Mouse (Mus musculus) CD4-positive naive resting alpha-beta T cell, adult 76 days (primary cell): ENCODE data around the gene Chst4. TPM values are rescaled to one million over a fixed set of nuclear protein-coding genes. Genes with fewer than 3 reads are reported as not detected.

Experiments used
- total RNA-seq: library from RNA; stranded (reverse); gene quantifications from one replicate; pipeline ENCODE4 v1.2.4, GENCODE M21; 2023

Gene Chst4
- not detected for total RNA-seq

GRCm38 (mm10) chr8:110039659-110040058 is at the start of gene Chst4:
Chst4 (minus strand) TSS chr8:110039740.

DNA sequence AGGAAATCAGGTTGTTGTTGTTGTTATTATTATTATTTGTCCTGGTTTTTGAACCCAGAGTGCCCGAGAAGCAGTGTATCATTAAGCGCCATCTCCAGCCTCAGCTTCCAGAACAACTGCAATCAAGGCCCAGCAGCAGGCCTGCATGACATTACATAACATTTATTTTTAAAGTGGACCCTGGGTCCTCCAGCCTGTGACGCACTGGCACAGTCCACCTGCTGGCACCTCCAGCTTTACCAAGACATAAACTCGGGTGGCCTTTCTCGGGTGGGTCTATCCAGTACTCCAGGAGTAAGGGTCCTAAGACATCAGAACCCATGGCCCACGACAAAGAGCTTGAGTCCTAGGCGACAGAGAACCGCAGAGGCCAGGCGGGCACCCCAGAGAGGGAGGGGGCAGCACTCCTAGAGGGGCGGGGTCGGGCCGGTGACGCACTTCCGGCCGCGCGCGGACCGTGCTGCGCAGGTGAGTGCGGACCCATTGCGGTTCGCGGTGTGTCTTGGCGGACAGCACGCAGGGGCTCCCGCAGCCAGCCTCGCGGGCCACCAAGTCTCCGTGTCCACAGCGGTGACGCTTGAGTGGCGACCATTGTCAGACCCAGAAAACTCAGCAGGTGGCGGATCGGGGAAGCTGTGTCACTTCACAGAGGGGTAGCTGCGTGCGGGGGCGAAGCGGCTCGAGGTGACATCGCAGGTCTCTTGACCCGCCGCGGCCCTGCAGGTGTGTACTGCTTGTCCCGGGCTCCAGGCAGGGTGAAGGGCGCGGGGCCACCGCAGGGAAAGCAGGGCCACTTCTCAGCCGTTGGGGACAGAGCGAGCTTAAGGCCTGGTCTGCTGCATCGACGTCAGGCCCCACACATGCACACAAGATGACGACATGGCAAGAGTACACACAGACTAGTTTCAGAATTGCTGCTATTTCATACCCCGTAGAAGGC is 40.0 kb upstream of the Chst4 start, which contains the start of gene Zfp612:
Zfp612 (plus strand) TSS at position 465 of the 940 bp plus-strand sequence.

GRCm38 (mm10) chr8:109990224-109990623 is 49.3 kb downstream of the Chst4 start, which contains the start of gene Tat:
Tat (plus strand) TSS chr8:109990437.

Other genes starting within 250 kb of the Chst4 start
- gene Phlpp2, start 171.2 kb downstream of the Chst4 start, total RNA-seq: 5.1 TPM
- gene Marveld3, start 77.5 kb downstream of the Chst4 start, total RNA-seq: not detected
- not detected for gene Tat, start 49.3 kb downstream of the Chst4 start, total RNA-seq
- 1.8 TPM for gene Zfp612, start 40.0 kb upstream of the Chst4 start, total RNA-seq
- gene Gm21964, start 61.5 kb upstream of the Chst4 start, total RNA-seq: not detected
- gene Gm17720, start 63.0 kb upstream of the Chst4 start, total RNA-seq: not detected
- not detected for gene Calb2, start 128.5 kb upstream of the Chst4 start, total RNA-seq
- 5.2 TPM for gene Cmtr2, start 175.9 kb upstream of the Chst4 start, total RNA-seq
- gene Hydin, start 227.2 kb upstream of the Chst4 start, total RNA-seq: not detected